Mouse (Mus musculus): Measurements from ENCODE around the gene Tfip11.
A peak's percentile ranks its signal among the peaks of the same experiment; 100 is the strongest.
"Not testable (repeated sequence)": the region's sequence is repeated elsewhere in the genome, so short reads cannot be mapped to it uniquely, and the experiment has no call there.

Gene Tfip11

GRCm38 (mm10) chr5:112290536-112290880 is 35.6 kb upstream of the Tfip11 start:
- no peak for DNase-seq

- DNase-seq: no peak
Measured at GRCm38 (mm10) chr5:112291866-112292265, 34.3 kb upstream of the Tfip11 start.

- no peak for DNase-seq
Measured at GRCm38 (mm10) chr5:112292343-112292980, 33.7 kb upstream of the Tfip11 start.

- DNase-seq: no peak
Measured at GRCm38 (mm10) chr5:112293800-112294199, 32.4 kb upstream of the Tfip11 start.

GRCm38 (mm10) chr5:112294696-112295095 is 31.5 kb upstream of the Tfip11 start:
- no peak for DNase-seq

GRCm38 (mm10) chr5:112295162-112295561 is 31.0 kb upstream of the Tfip11 start:
- DNase-seq: no peak

GRCm38 (mm10) chr5:112295564-112295963 is 30.6 kb upstream of the Tfip11 start:
- DNase-seq: no peak

- no peak for DNase-seq
Measured at GRCm38 (mm10) chr5:112296404-112297181, 29.6 kb upstream of the Tfip11 start.

GRCm38 (mm10) chr5:112297257-112297656 is 28.9 kb upstream of the Tfip11 start:
- DNase-seq: no peak

GRCm38 (mm10) chr5:112298226-112298988 is 27.8 kb upstream of the Tfip11 start:
- no peak for DNase-seq

GRCm38 (mm10) chr5:112299399-112299798 is 26.8 kb upstream of the Tfip11 start:
- DNase-seq: no peak

GRCm38 (mm10) chr5:112300112-112300511 is 26.0 kb upstream of the Tfip11 start:
- no peak for DNase-seq

GRCm38 (mm10) chr5:112300721-112301308 is 25.3 kb upstream of the Tfip11 start:
- DNase-seq: peak; percentile 38

GRCm38 (mm10) chr5:112301694-112302093 is 24.5 kb upstream of the Tfip11 start:
- DNase-seq: no peak

GRCm38 (mm10) chr5:112302310-112302709 is 23.8 kb upstream of the Tfip11 start:
- no peak for DNase-seq

GRCm38 (mm10) chr5:112305842-112306241 is 20.3 kb upstream of the Tfip11 start:
- no peak for DNase-seq

- DNase-seq: no peak
Measured at GRCm38 (mm10) chr5:112313222-112313885, 12.8 kb upstream of the Tfip11 start.

- no peak for DNase-seq
Measured at GRCm38 (mm10) chr5:112316468-112316867, 9.7 kb upstream of the Tfip11 start.

GRCm38 (mm10) chr5:112317328-112317727 is 8.8 kb upstream of the Tfip11 start:
- DNase-seq: no peak

GRCm38 (mm10) chr5:112319343-112319742 is 6.8 kb upstream of the Tfip11 start:
- not testable (repeated sequence) for DNase-seq

GRCm38 (mm10) chr5:112320379-112320778 is 5.8 kb upstream of the Tfip11 start:
- DNase-seq: no peak

GRCm38 (mm10) chr5:112320936-112321335 is 5.2 kb upstream of the Tfip11 start:
- peak; percentile 87 for DNase-seq

- no peak for DNase-seq
Measured at GRCm38 (mm10) chr5:112321376-112321775, 4.8 kb upstream of the Tfip11 start.

Measured in right cerebral cortex, adult 18-20 months (tissue).